Mouse (Mus musculus): Measurements from ENCODE around the gene Arl4c. TPM values are rescaled to one million over a fixed set of nuclear protein-coding genes. Genes with fewer than 3 reads are reported as not detected.

The Arl4c gene
- polyA plus RNA-seq, 1 experiment from 2014 or later: 0.94 TPM

- WGBS (ENCODE audit: insufficient replicate concordance): 24% methylated on average over 25 of the region's 25 CpGs
- peak overlapping the region; percentile 78 for H3K4me2 ChIP-seq
- no peaks in the 10 kb centered on the region for H3K9me3 ChIP-seq (replicated peaks)
- no peaks in the 10 kb centered on the region for H3K36me3 ChIP-seq (replicated peaks)
- peak overlapping the region; percentile 61 for H3K4me3 ChIP-seq (replicated peaks)
- H3K27ac ChIP-seq (replicated peaks): no peak overlapping the region
- H3K9ac ChIP-seq: no peak overlapping the region
- ATAC-seq (ENCODE audit: insufficient read depth): no peak
- H3K27me3 ChIP-seq: peaks cover 66% of the 10 kb centered on the region
- peaks cover 17% of the 10 kb centered on the region for H3K4me1 ChIP-seq (replicated peaks)
These were observed 1.9 kb downstream of the Arl4c start for GRCm38 (mm10) chr1:88699856-88700791.

GRCm38 (mm10) chr1:88699401-88699800 lies 2.6 kb downstream of the Arl4c start:
- Histone ChIP-seq H3K9me3 (replicated peaks) (no peaks in the 10 kb centered on the region), H3K36me3 (replicated peaks) (no peaks in the 10 kb centered on the region), H3K4me1 (replicated peaks) (peaks cover 17% of the 10 kb centered on the region), H3K4me2 (no peak overlapping the region), H3K9ac (no peak overlapping the region), H3K4me3 (replicated peaks) (no peak overlapping the region), H3K27me3 (peaks cover 65% of the 10 kb centered on the region), H3K27ac (replicated peaks) (no peak overlapping the region)
- 29% methylated on average over 5 of the region's 5 CpGs for WGBS (ENCODE audit: insufficient replicate concordance)
- ATAC-seq (ENCODE audit: insufficient read depth): no peak

- peaks cover 61% of the 10 kb centered on the region for H3K27me3 ChIP-seq
- ATAC-seq (ENCODE audit: insufficient read depth): no peak
- no peaks in the 10 kb centered on the region for H3K9me3 ChIP-seq (replicated peaks)
- H3K4me2 ChIP-seq: no peak overlapping the region; the same call in 1 of the 2 replicates
- no peak overlapping the region for H3K27ac ChIP-seq (replicated peaks)
- 34% methylated on average over 5 of the region's 5 CpGs for WGBS (ENCODE audit: insufficient replicate concordance)
- H3K4me3 ChIP-seq (replicated peaks): no peak overlapping the region
- no peak overlapping the region for H3K9ac ChIP-seq
- H3K36me3 ChIP-seq (replicated peaks): no peaks in the 10 kb centered on the region
- peaks cover 17% of the 10 kb centered on the region for H3K4me1 ChIP-seq (replicated peaks)
These were observed 3.1 kb downstream of the Arl4c start for GRCm38 (mm10) chr1:88698926-88699325.

- ATAC-seq (ENCODE audit: insufficient read depth): no peak
- 67% methylated on average over 6 of the region's 6 CpGs for WGBS (ENCODE audit: insufficient replicate concordance)
- Histone ChIP-seq H3K36me3 (replicated peaks) (no peaks in the 10 kb centered on the region), H3K4me3 (replicated peaks) (no peak overlapping the region), H3K4me1 (replicated peaks) (peaks cover 17% of the 10 kb centered on the region), H3K4me2 (no peak overlapping the region), H3K9me3 (replicated peaks) (no peaks in the 10 kb centered on the region), H3K9ac (no peak overlapping the region), H3K27ac (replicated peaks) (no peak overlapping the region), H3K27me3 (peaks cover 53% of the 10 kb centered on the region)
These were observed 3.9 kb downstream of the Arl4c start for GRCm38 (mm10) chr1:88698131-88698530.

GRCm38 (mm10) chr1:88696408-88696807 lies 5.6 kb downstream of the Arl4c start:
- Histone ChIP-seq H3K4me2 (no peak overlapping the region), H3K4me3 (replicated peaks) (no peak overlapping the region), H3K27ac (replicated peaks) (no peak overlapping the region), H3K9me3 (replicated peaks) (no peaks in the 10 kb centered on the region), H3K27me3 (peaks cover 36% of the 10 kb centered on the region), H3K9ac (no peak overlapping the region), H3K36me3 (replicated peaks) (no peaks in the 10 kb centered on the region), H3K4me1 (replicated peaks) (peaks cover 10% of the 10 kb centered on the region; the same call in 1 of the 2 replicates)
- ATAC-seq (ENCODE audit: insufficient read depth): no peak
- 69% methylated on average over 4 of the region's 4 CpGs for WGBS (ENCODE audit: insufficient replicate concordance)

- H3K4me3 ChIP-seq (replicated peaks): no peak overlapping the region
- H3K27me3 ChIP-seq: peaks cover 15% of the 10 kb centered on the region
- H3K4me1 ChIP-seq (replicated peaks): no peaks in the 10 kb centered on the region
- WGBS (ENCODE audit: insufficient replicate concordance): 62% methylated on average over 10 of the region's 10 CpGs
- no peak overlapping the region for H3K27ac ChIP-seq (replicated peaks)
- H3K9ac ChIP-seq: no peak overlapping the region
- H3K9me3 ChIP-seq (replicated peaks): no peaks in the 10 kb centered on the region
- H3K4me2 ChIP-seq: no peak overlapping the region
- no peaks in the 10 kb centered on the region for H3K36me3 ChIP-seq (replicated peaks)
- no peak for ATAC-seq (ENCODE audit: insufficient read depth)
These were observed 7.7 kb downstream of the Arl4c start for GRCm38 (mm10) chr1:88694353-88694752.

- no peak for ATAC-seq (ENCODE audit: insufficient read depth)
- Histone ChIP-seq H3K9ac (no peak overlapping the region), H3K4me1 (replicated peaks) (no peaks in the 10 kb centered on the region), H3K36me3 (replicated peaks) (no peaks in the 10 kb centered on the region), H3K4me3 (replicated peaks) (no peak overlapping the region), H3K9me3 (replicated peaks) (no peaks in the 10 kb centered on the region), H3K27me3 (peaks cover 4% of the 10 kb centered on the region; the same call in 1 of the 2 replicates), H3K27ac (replicated peaks) (no peak overlapping the region), H3K4me2 (no peak overlapping the region)
- 54% methylated on average over 2 of the region's 2 CpGs for WGBS (ENCODE audit: insufficient replicate concordance)
These were observed 9.7 kb downstream of the Arl4c start for GRCm38 (mm10) chr1:88692293-88692827.

- no peak overlapping the region for H3K4me2 ChIP-seq
- H3K4me3 ChIP-seq (replicated peaks): no peak overlapping the region
- H3K27ac ChIP-seq (replicated peaks): no peak overlapping the region
- H3K36me3 ChIP-seq (replicated peaks): no peaks in the 10 kb centered on the region
- no peaks in the 10 kb centered on the region for H3K27me3 ChIP-seq
- WGBS (ENCODE audit: insufficient replicate concordance): 63% methylated on average over 6 of the region's 6 CpGs
- H3K9ac ChIP-seq: no peak overlapping the region
- no peaks in the 10 kb centered on the region for H3K4me1 ChIP-seq (replicated peaks)
- ATAC-seq (ENCODE audit: insufficient read depth): no peak
- no peaks in the 10 kb centered on the region for H3K9me3 ChIP-seq (replicated peaks)
These were observed 11.4 kb downstream of the Arl4c start for GRCm38 (mm10) chr1:88690601-88691000.

- no peak overlapping the region for H3K27ac ChIP-seq (replicated peaks)
- H3K36me3 ChIP-seq (replicated peaks): no peaks in the 10 kb centered on the region
- no peak overlapping the region for H3K4me2 ChIP-seq
- 45% methylated on average over 1 of the region's 1 CpGs for WGBS (ENCODE audit: insufficient replicate concordance)
- H3K9ac ChIP-seq: no peak overlapping the region
- H3K4me1 ChIP-seq (replicated peaks): no peaks in the 10 kb centered on the region
- H3K4me3 ChIP-seq (replicated peaks): no peak overlapping the region
- no peak for ATAC-seq (ENCODE audit: insufficient read depth)
- H3K9me3 ChIP-seq (replicated peaks): no peaks in the 10 kb centered on the region
- no peaks in the 10 kb centered on the region; the same call in 1 of the 2 replicates for H3K27me3 ChIP-seq
These were observed 17.3 kb downstream of the Arl4c start for GRCm38 (mm10) chr1:88684765-88685164.

GRCm38 (mm10) chr1:88681596-88681995 lies 20.4 kb downstream of the Arl4c start:
- H3K9me3 ChIP-seq (replicated peaks): no peaks in the 10 kb centered on the region
- H3K9ac ChIP-seq: no peak overlapping the region
- no peaks in the 10 kb centered on the region; the same call in 1 of the 2 replicates for H3K27me3 ChIP-seq
- H3K36me3 ChIP-seq (replicated peaks): no peaks in the 10 kb centered on the region
- H3K4me3 ChIP-seq (replicated peaks): no peak overlapping the region
- no peak overlapping the region for H3K4me2 ChIP-seq
- H3K4me1 ChIP-seq (replicated peaks): no peaks in the 10 kb centered on the region
- WGBS (ENCODE audit: insufficient replicate concordance): 59% methylated on average over 4 of the region's 4 CpGs
- no peak overlapping the region for H3K27ac ChIP-seq (replicated peaks)
- no peak for ATAC-seq (ENCODE audit: insufficient read depth)

GRCm38 (mm10) chr1:88680804-88681203 lies 21.2 kb downstream of the Arl4c start:
- H3K9me3 ChIP-seq (replicated peaks): no peaks in the 10 kb centered on the region
- no peaks in the 10 kb centered on the region for H3K36me3 ChIP-seq (replicated peaks)
- H3K27ac ChIP-seq (replicated peaks): no peak overlapping the region
- no peak for ATAC-seq (ENCODE audit: insufficient read depth)
- 44% methylated on average over 3 of the region's 3 CpGs for WGBS (ENCODE audit: insufficient replicate concordance)
- H3K9ac ChIP-seq: no peak overlapping the region
- no peak overlapping the region for H3K4me2 ChIP-seq
- H3K4me3 ChIP-seq (replicated peaks): no peak overlapping the region
- H3K27me3 ChIP-seq: no peaks in the 10 kb centered on the region; the same call in 1 of the 2 replicates
- H3K4me1 ChIP-seq (replicated peaks): no peaks in the 10 kb centered on the region
